ENCODE assay signal across 8 mouse cellular contexts in genomic region chr8:47533344-47534125, GRCm38 (mm10). TPM values are rescaled to one million over a fixed set of nuclear protein-coding genes. Genes with fewer than 3 reads are reported as not detected.
DNase-seq lines count a peak whose midpoint lies in the region; ATAC-seq and TF ChIP-seq lines count a peak whose summit lies in the region.

Gene Trappc11, minus strand, starts transcription at chr8:47533470.
Gene Rwdd4a, plus strand, starts transcription at chr8:47533664.

- peak within 1 kb of the TSS; percentile 91 for H3K9ac ChIP-seq in forebrain, embryonic 12.5 days
- H3K9ac ChIP-seq in heart, postnatal 0 days (replicated peaks; ENCODE audit: low read depth, low read length) = peak within 1 kb of the TSS; percentile 81
- peak within 1 kb of the TSS; percentile 91 for H3K9ac ChIP-seq in liver, embryonic 16.5 days (ENCODE audit: low read depth, low read length)
- peak within 1 kb of the TSS; percentile 91 for H3K9ac ChIP-seq in neural tube, embryonic 13.5 days

- peak within 1 kb of the TSS; percentile 87 for H3K27ac ChIP-seq in forebrain, embryonic 12.5 days
- peak within 1 kb of the TSS; percentile 92 for H3K27ac ChIP-seq in heart, postnatal 0 days (ENCODE audit: low read depth)
- peak within 1 kb of the TSS; percentile 71 for H3K27ac ChIP-seq in liver, embryonic 16.5 days (ENCODE audit: low read length)
- peak within 1 kb of the TSS; percentile 84 for H3K27ac ChIP-seq in neural tube, embryonic 13.5 days (replicated peaks)
- peak within 1 kb of the TSS; percentile 87 for H3K27ac ChIP-seq in testis, adult 2 months (ENCODE audit: control insufficient read depth, insufficient read depth, low read depth, low read length)

- no peak for TF ChIP-seq EP300 in heart, postnatal 0 days (IDR thresholded peaks at IDR 0.05; ENCODE audit: low read depth)

- peak within 1 kb of the TSS; percentile 93 for H3K4me3 ChIP-seq in E14TG2a.4 (replicated peaks; ENCODE audit: low read length)
- peak within 1 kb of the TSS; percentile 90 for H3K4me3 ChIP-seq in forebrain, embryonic 12.5 days (replicated peaks)
- H3K4me3 ChIP-seq in heart, postnatal 0 days (ENCODE audit: low read depth, low read length) = peak within 1 kb of the TSS; percentile 78
- H3K4me3 ChIP-seq in liver, embryonic 16.5 days (ENCODE audit: low read depth, low read length) = peak within 1 kb of the TSS; percentile 78
- H3K4me3 ChIP-seq in neural tube, embryonic 13.5 days = peak within 1 kb of the TSS; percentile 81
- H3K4me3 ChIP-seq in testis, adult 2 months (ENCODE audit: control insufficient read depth, low read depth, low read length) = peak within 1 kb of the TSS; percentile 98

- peak; percentile 99 for ATAC-seq in forebrain, embryonic 12.5 days (ENCODE audit: low FRiP score)
- ATAC-seq in heart, postnatal 0 days (ENCODE audit: insufficient read depth, low read depth) = peak; percentile 99
- ATAC-seq in liver, embryonic 16.5 days (ENCODE audit: low read depth) = peak; percentile 99
- ATAC-seq in neural tube, embryonic 13.5 days (ENCODE audit: low read depth) = peak; percentile 100

- peaks cover 20% of the 10 kb centered on the region for H3K4me1 ChIP-seq in E14TG2a.4 (replicated peaks; ENCODE audit: low read depth, low read length)
- peaks cover 25% of the 10 kb centered on the region for H3K4me1 ChIP-seq in forebrain, embryonic 12.5 days
- H3K4me1 ChIP-seq in heart, postnatal 0 days (ENCODE audit: control insufficient read depth, insufficient read depth) = peaks cover 16% of the 10 kb centered on the region
- peaks cover 14% of the 10 kb centered on the region for H3K4me1 ChIP-seq in liver, embryonic 16.5 days (ENCODE audit: control insufficient read depth, low read depth, low read length)
- H3K4me1 ChIP-seq in neural tube, embryonic 13.5 days (replicated peaks) = peaks cover 39% of the 10 kb centered on the region
- no peaks in the 10 kb centered on the region for H3K4me1 ChIP-seq in testis, adult 2 months (ENCODE audit: control insufficient read depth, insufficient read depth, low read length)

- DNase-seq in c-Kit-positive CD71-positive TER-119-positive erythroid progenitor cells, embryonic 14.5 days (ENCODE audit: low spot score) = peak; percentile 95
- peak; percentile 100 for DNase-seq in heart, postnatal 0 days (ENCODE audit: low spot score)
- peak; percentile 96 to 97 for DNase-seq in kidney, postnatal 4 days

- H3K27me3 ChIP-seq in E14TG2a.4 (ENCODE audit: insufficient read depth, low read length) = no peaks in the 10 kb centered on the region
- H3K27me3 ChIP-seq in forebrain, embryonic 12.5 days = no peaks in the 10 kb centered on the region
- no peaks in the 10 kb centered on the region for H3K27me3 ChIP-seq in heart, postnatal 0 days (ENCODE audit: control insufficient read depth, insufficient read depth, low read length)
- no peaks in the 10 kb centered on the region for H3K27me3 ChIP-seq in liver, embryonic 16.5 days (ENCODE audit: control insufficient read depth, insufficient read depth, low read depth, low read length)
- H3K27me3 ChIP-seq in neural tube, embryonic 13.5 days = no peaks in the 10 kb centered on the region
- H3K27me3 ChIP-seq in testis, adult 2 months (ENCODE audit: control insufficient read depth, insufficient read depth, low read length) = no peaks in the 10 kb centered on the region

- H3K9me3 ChIP-seq in E14TG2a.4 (ENCODE audit: low read length) = no peaks in the 10 kb centered on the region
- no peaks in the 10 kb centered on the region for H3K9me3 ChIP-seq in forebrain, embryonic 12.5 days
- H3K9me3 ChIP-seq in heart, postnatal 0 days (replicated peaks; ENCODE audit: control insufficient read depth, low read length) = no peaks in the 10 kb centered on the region
- H3K9me3 ChIP-seq in liver, embryonic 16.5 days (replicated peaks; ENCODE audit: control insufficient read depth, low read length) = no peaks in the 10 kb centered on the region
- H3K9me3 ChIP-seq in neural tube, embryonic 13.5 days = no peaks in the 10 kb centered on the region

- H3K4me2 ChIP-seq in forebrain, embryonic 12.5 days = peak within 1 kb of the TSS; percentile 88
- H3K4me2 ChIP-seq in heart, postnatal 0 days (ENCODE audit: low read depth, low read length) = peak within 1 kb of the TSS; percentile 84
- H3K4me2 ChIP-seq in liver, embryonic 16.5 days (ENCODE audit: low read depth, low read length) = peak within 1 kb of the TSS; percentile 95
- peak within 1 kb of the TSS; percentile 86 for H3K4me2 ChIP-seq in neural tube, embryonic 13.5 days

- TF ChIP-seq CTCF in E14TG2a.4 (conservative IDR thresholded peaks at IDR 0.05; ENCODE audit: low read length) = no peak
- no peak for TF ChIP-seq CTCF in heart, postnatal 0 days (IDR thresholded peaks at IDR 0.05; ENCODE audit: low read depth)
- TF ChIP-seq CTCF in testis, adult 2 months (IDR thresholded peaks at IDR 0.05; ENCODE audit: control insufficient read depth, insufficient read depth, insufficient replicate concordance, low read depth, low read length) = no peak

- peak; percentile 78 for TF ChIP-seq POLR2A in testis, adult 2 months (IDR thresholded peaks at IDR 0.05; ENCODE audit: control insufficient read depth, low read depth, low read length)

- under 1% methylated on average over 65 of the region's 65 CpGs for WGBS in forebrain, embryonic 12.5 days
- WGBS in heart, postnatal 0 days = under 1% methylated on average over 61 of the region's 65 CpGs
- under 1% methylated on average over 65 of the region's 65 CpGs for WGBS in liver, embryonic 16.5 days (ENCODE audit: insufficient replicate concordance)
- WGBS in neural tube, embryonic 13.5 days = under 1% methylated on average over 65 of the region's 65 CpGs

- H3K36me3 ChIP-seq in E14TG2a.4 (ENCODE audit: insufficient read depth, low read length) = peaks cover 30% of the 10 kb centered on the region
- peaks cover 25% of the 10 kb centered on the region for H3K36me3 ChIP-seq in forebrain, embryonic 12.5 days (replicated peaks)
- H3K36me3 ChIP-seq in heart, postnatal 0 days (replicated peaks; ENCODE audit: control insufficient read depth, insufficient read depth, low read length) = peaks cover 27% of the 10 kb centered on the region
- no peaks in the 10 kb centered on the region; the same call in none of the 2 replicates for H3K36me3 ChIP-seq in liver, embryonic 16.5 days (ENCODE audit: control insufficient read depth, insufficient read depth)
- peaks cover 26% of the 10 kb centered on the region for H3K36me3 ChIP-seq in neural tube, embryonic 13.5 days
- no peaks in the 10 kb centered on the region; the same call in 1 of the 2 replicates for H3K36me3 ChIP-seq in testis, adult 2 months (ENCODE audit: control insufficient read depth, insufficient read depth, low read length)

RNA-seq across cellular contexts. Expression of gene Trappc11, which starts in this region (rescaled TPM):
- 46.0 and 46.8 TPM in 2 replicates for polyA plus RNA-seq in forebrain, embryonic 12.5 days (2016; fragmentation: Nextera tagmentation; extraction: Ambion mirVana)
- 23.1 and 26.7 TPM in 2 replicates for total RNA-seq in heart, postnatal 0 days (2014; rRNA removed; ENCODE audit: low replicate concordance)
- 14.0 TPM in 2 replicates for polyA plus RNA-seq in heart, postnatal 0 days (2015; fragmentation: Nextera tagmentation; extraction: Ambion mirVana)
- 13.9 and 14.7 TPM in 2 replicates for polyA plus RNA-seq in liver, embryonic 16.5 days (2015; fragmentation: Nextera tagmentation; extraction: Ambion mirVana)
- polyA plus RNA-seq in neural tube, embryonic 13.5 days (2015; fragmentation: Nextera tagmentation; extraction: Ambion mirVana) = 40.7 and 43.1 TPM in 2 replicates
- polyA plus RNA-seq in testis, adult 2 months (2012; rRNA removed) = 15.7 and 17.2 TPM in 2 replicates

RNA-seq across cellular contexts. Expression of gene Rwdd4a, which starts in this region (rescaled TPM):
- 44.8 and 47.9 TPM in 2 replicates for polyA plus RNA-seq in forebrain, embryonic 12.5 days (2016; fragmentation: Nextera tagmentation; extraction: Ambion mirVana)
- 13.3 and 23.8 TPM in 2 replicates for total RNA-seq in heart, postnatal 0 days (2014; rRNA removed; ENCODE audit: low replicate concordance)
- 42.4 and 44.5 TPM in 2 replicates for polyA plus RNA-seq in heart, postnatal 0 days (2015; fragmentation: Nextera tagmentation; extraction: Ambion mirVana)
- polyA plus RNA-seq in liver, embryonic 16.5 days (2015; fragmentation: Nextera tagmentation; extraction: Ambion mirVana) = 15.9 and 16.1 TPM in 2 replicates
- 31.8 and 37.5 TPM in 2 replicates for polyA plus RNA-seq in neural tube, embryonic 13.5 days (2015; fragmentation: Nextera tagmentation; extraction: Ambion mirVana)
- polyA plus RNA-seq in testis, adult 2 months (2012; rRNA removed) = 48.0 and 54.0 TPM in 2 replicates

Comparison
In these comparisons a context has a peak if more than half of its experiments do, and no peak if none do; other contexts are left out.
1. Peak in every context shown above with its lines: DNase-seq, ATAC-seq, H3K4me3 ChIP-seq and H3K27ac ChIP-seq.